Mouse (Mus musculus): ENCODE results near the gene Ccdc85b.
"Not testable (repeated sequence)": the region's sequence is repeated elsewhere in the genome, so short reads cannot be mapped to it uniquely, and the experiment has no call there.

Gene Ccdc85b

GRCm38 (mm10) chr19:5424782-5425741 lies 32.6 kb downstream of the Ccdc85b start, which contains the start of the genes Drap1 and AI837181:
Drap1 (minus strand) TSS chr19:5424979.
AI837181 (plus strand) TSS chr19:5425144.
- peak; percentile 96 to 97 for DNase-seq (ENCODE audit: low spot score in 2 of 2)

- peak; percentile 81 for DNase-seq (ENCODE audit: low spot score in 2 of 2)
These were observed 33.5 kb downstream of the Ccdc85b start for GRCm38 (mm10) chr19:5424092-5424781.

GRCm38 (mm10) chr19:5423561-5423960 lies 34.1 kb downstream of the Ccdc85b start:
- DNase-seq (ENCODE audit: low spot score in 2 of 2), result peak in 1 of 2 experiments; percentile 41

- DNase-seq (ENCODE audit: low spot score in 2 of 2), result no peak
These were observed 34.7 kb downstream of the Ccdc85b start for GRCm38 (mm10) chr19:5422895-5423443.

GRCm38 (mm10) chr19:5422267-5422666 lies 35.4 kb downstream of the Ccdc85b start:
- DNase-seq (ENCODE audit: low spot score in 2 of 2), result no peak

- no peak for DNase-seq (ENCODE audit: low spot score in 2 of 2)
These were observed 35.9 kb downstream of the Ccdc85b start for GRCm38 (mm10) chr19:5421784-5422183.

- DNase-seq (ENCODE audit: low spot score in 2 of 2), result no peak
These were observed 37.1 kb downstream of the Ccdc85b start for GRCm38 (mm10) chr19:5420579-5420978.

GRCm38 (mm10) chr19:5419630-5420029 lies 38.1 kb downstream of the Ccdc85b start:
- DNase-seq (ENCODE audit: low spot score in 2 of 2), result no peak

GRCm38 (mm10) chr19:5418750-5419466 lies 38.8 kb downstream of the Ccdc85b start:
- DNase-seq (ENCODE audit: low spot score in 2 of 2), result no peak

- DNase-seq (ENCODE audit: low spot score in 2 of 2), result no peak
These were observed 43.1 kb downstream of the Ccdc85b start for GRCm38 (mm10) chr19:5414534-5414957.

- no peak for DNase-seq (ENCODE audit: low spot score in 2 of 2)
These were observed 43.9 kb downstream of the Ccdc85b start for GRCm38 (mm10) chr19:5413840-5414239.

- DNase-seq (ENCODE audit: low spot score in 2 of 2), result no peak
These were observed 45.7 kb downstream of the Ccdc85b start for GRCm38 (mm10) chr19:5411961-5412360.

GRCm38 (mm10) chr19:5410641-5411040 lies 47.1 kb downstream of the Ccdc85b start:
- no peak for DNase-seq (ENCODE audit: low spot score in 2 of 2)

- DNase-seq (ENCODE audit: low spot score in 2 of 2), result no peak
These were observed 48.6 kb downstream of the Ccdc85b start for GRCm38 (mm10) chr19:5409068-5409467.

- no peak for DNase-seq (ENCODE audit: low spot score in 2 of 2)
These were observed 49.4 kb downstream of the Ccdc85b start for GRCm38 (mm10) chr19:5408057-5409001.

GRCm38 (mm10) chr19:5407133-5407532 lies 50.6 kb downstream of the Ccdc85b start:
- no peak for DNase-seq (ENCODE audit: low spot score in 2 of 2)

GRCm38 (mm10) chr19:5406531-5407126 lies 51.1 kb downstream of the Ccdc85b start:
- DNase-seq (ENCODE audit: low spot score in 2 of 2), result not testable (repeated sequence)

- DNase-seq (ENCODE audit: low spot score in 2 of 2), result no peak
These were observed 51.8 kb downstream of the Ccdc85b start for GRCm38 (mm10) chr19:5405924-5406323.
